Mouse (Mus musculus) embryonic facial prominence, embryonic 14.5 days (tissue): ENCODE results near the gene Cfl1. TPM values are rescaled to one million over a fixed set of nuclear protein-coding genes. Genes with fewer than 3 reads are reported as not detected.

Source experiments
- polyA plus RNA-seq: library from polyadenylated mRNA; unstranded; fragments of >200 nt; fragmentation: Nextera tagmentation; extraction: Ambion mirVana; gene quantifications from 2 replicates; pipeline ENCODE4 v1.2.1, GENCODE M21; 2014

Cfl1 gene
- polyA plus RNA-seq, 1 experiment from 2014 or later: 2,353 TPM

Other genes with a start within 250 kb of the Cfl1 start
- 28.1 and 30.9 TPM in 2 replicates for gene Pacs1, start 217.3 kb upstream of the Cfl1 start, polyA plus RNA-seq
- gene Sf3b2, start 195.0 kb upstream of the Cfl1 start, polyA plus RNA-seq: 247 and 281 TPM in 2 replicates
- 4.0 and 4.3 TPM in 2 replicates for gene Gal3st3, start 192.1 kb upstream of the Cfl1 start, polyA plus RNA-seq
- not detected in 2 replicates for gene Catsper1, start 154.7 kb upstream of the Cfl1 start, polyA plus RNA-seq
- gene Cst6, start 140.9 kb upstream of the Cfl1 start, polyA plus RNA-seq: 7.5 and 9.2 TPM in 2 replicates
- gene Eif1ad, start 123.7 kb upstream of the Cfl1 start, polyA plus RNA-seq: 35.0 and 35.7 TPM in 2 replicates
- gene Banf1, start 123.3 kb upstream of the Cfl1 start, polyA plus RNA-seq: 375 and 387 TPM in 2 replicates
- 50.3 and 65.9 TPM in 2 replicates for gene Sart1, start 101.8 kb upstream of the Cfl1 start, polyA plus RNA-seq
- gene Tsga10ip, start 87.9 kb upstream of the Cfl1 start, polyA plus RNA-seq: 0.53 TPM in 1 of 2 replicates, not detected in the other
- 191 and 195 TPM in 2 replicates for gene Drap1, start 65.5 kb upstream of the Cfl1 start, polyA plus RNA-seq
- gene AI837181, start 65.3 kb upstream of the Cfl1 start, polyA plus RNA-seq: 51.1 and 56.1 TPM in 2 replicates
- gene Fosl1, start 42.9 kb upstream of the Cfl1 start, polyA plus RNA-seq: not detected in 2 replicates
- gene Ccdc85b, start 32.6 kb upstream of the Cfl1 start, polyA plus RNA-seq: 5.7 and 6.1 TPM in 2 replicates
- 75.0 and 99.0 TPM in 2 replicates for gene Fibp, start 29.8 kb upstream of the Cfl1 start, polyA plus RNA-seq
- 0.85 and 1.5 TPM in 2 replicates for gene Ctsw, start 21.9 kb upstream of the Cfl1 start, polyA plus RNA-seq
- gene Efemp2, start 16.5 kb upstream of the Cfl1 start, polyA plus RNA-seq: 175 and 190 TPM in 2 replicates
- 38.0 and 39.6 TPM in 2 replicates for gene Mus81, start 2.1 kb upstream of the Cfl1 start, polyA plus RNA-seq
- gene 1700020D05Rik, start 13.3 kb downstream of the Cfl1 start, polyA plus RNA-seq: not detected in 2 replicates
- gene Snx32, start 20.1 kb downstream of the Cfl1 start, polyA plus RNA-seq: 10.7 and 13.2 TPM in 2 replicates
- 6.1 and 6.4 TPM in 2 replicates for gene Ovol1, start 70.2 kb downstream of the Cfl1 start, polyA plus RNA-seq
- 3.3 and 3.8 TPM in 2 replicates for gene Ap5b1, start 77.6 kb downstream of the Cfl1 start, polyA plus RNA-seq
- 94.8 and 110 TPM in 2 replicates for gene Rnaseh2c, start 111.4 kb downstream of the Cfl1 start, polyA plus RNA-seq
- 24.7 and 32.5 TPM in 2 replicates for gene Kat5, start 119.8 kb downstream of the Cfl1 start, polyA plus RNA-seq
- gene Rela, start 147.0 kb downstream of the Cfl1 start, polyA plus RNA-seq: 49.2 and 52.9 TPM in 2 replicates
- gene Sipa1, start 173.3 kb downstream of the Cfl1 start, polyA plus RNA-seq: 24.4 and 26.6 TPM in 2 replicates
- gene Map3k11, start 198.3 kb downstream of the Cfl1 start, polyA plus RNA-seq: 18.9 and 23.3 TPM in 2 replicates
- 24.1 and 32.1 TPM in 2 replicates for gene Pcnx3, start 198.5 kb downstream of the Cfl1 start, polyA plus RNA-seq
- gene Kcnk7, start 213.9 kb downstream of the Cfl1 start, polyA plus RNA-seq: 0.34 and 1.7 TPM in 2 replicates
- gene Ehbp1l1, start 235.9 kb downstream of the Cfl1 start, polyA plus RNA-seq: 34.2 and 43.4 TPM in 2 replicates
- 101 and 111 TPM in 2 replicates for gene Fam89b, start 239.2 kb downstream of the Cfl1 start, polyA plus RNA-seq